Mouse (Mus musculus) ES-Bruce4 (cell line): ENCODE measurements around the gene Slc8b1.

Experiments used
- CTCF ChIP-seq: IDR thresholded peaks from one replicate; pipeline ENCODE4 v1.8.1; 2011; ENCODE audit warnings: low read depth, low read length
- EP300 ChIP-seq: IDR thresholded peaks from 2 replicates; pipeline ENCODE4 v1.6.1; 2011; ENCODE audit warnings: low read depth, low read length; ENCODE audit not compliant: insufficient read depth
- POLR2A ChIP-seq: IDR thresholded peaks from one replicate; pipeline ENCODE4 v1.8.1; 2011; ENCODE audit warnings: low read length; ENCODE audit not compliant: insufficient read depth

GRCm38 (mm10) chr5:120490679-120491192 lies 20.2 kb upstream of the Slc8b1 start:
- TF ChIP-seq CTCF (no peak), POLR2A (no peak), EP300 (peak; percentile 77)
